Mouse (Mus musculus): ENCODE measurements around the gene Olfr486. TPM values are rescaled to one million over a fixed set of nuclear protein-coding genes. Genes with fewer than 3 reads are reported as not detected.
"Not testable (repeated sequence)": the region's sequence is repeated elsewhere in the genome, so short reads cannot be mapped to it uniquely, and the experiment has no call there.

Gene Olfr486
- not detected in 2 replicates for polyA plus RNA-seq (2014; fragmentation: Nextera tagmentation; extraction: Ambion mirVana)

DNA sequence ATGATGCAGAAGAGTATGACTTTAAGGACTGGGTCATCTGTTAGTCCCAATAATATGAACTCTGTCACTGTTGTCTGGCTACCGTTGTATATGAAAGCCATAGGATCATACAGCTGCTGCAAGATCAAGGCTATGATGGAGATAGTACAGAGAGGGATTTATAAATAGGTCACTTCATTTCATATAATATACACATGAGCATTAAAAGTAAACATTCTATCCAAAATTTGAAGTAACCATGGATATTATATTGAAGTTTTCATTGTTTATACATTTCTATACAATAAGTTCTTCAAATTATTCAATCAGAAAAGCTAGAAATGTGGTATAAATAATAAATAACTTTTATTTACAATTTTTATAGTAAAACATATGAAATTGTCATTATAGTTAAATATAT is at the start of gene Olfr486:
Gene Olfr486, minus strand, starts transcription at position 101 of the 400 bp plus-strand sequence.
- H3K27ac ChIP-seq (ENCODE audit: low read depth, low read length); H3K9ac ChIP-seq (ENCODE audit: low read length); H3K36me3 ChIP-seq (ENCODE audit: control insufficient read depth, insufficient read depth, low read length); H3K9me3 ChIP-seq (ENCODE audit: control insufficient read depth, low read length); H3K4me2 ChIP-seq (ENCODE audit: low read depth, low read length, severe bottlenecking); DNase-seq (ENCODE audit: low spot score); H3K4me1 ChIP-seq (replicated peaks; ENCODE audit: control insufficient read depth, insufficient read depth, low read length); H3K4me3 ChIP-seq (ENCODE audit: low read depth, low read length); H3K27me3 ChIP-seq (ENCODE audit: control insufficient read depth, insufficient read depth, low read length); ATAC-seq (replicated peaks; ENCODE audit: low FRiP score): not testable (repeated sequence)
- WGBS = 94% methylated on average over 1 of the region's 1 CpGs

GRCm38 (mm10) chr7:108214536-108214935 is 42.0 kb upstream of the Olfr486 start, which contains the start of gene Olfr487:
Gene Olfr487 (minus strand): TSS chr7:108214636.
- not testable (repeated sequence) for H3K27me3 ChIP-seq (ENCODE audit: control insufficient read depth, insufficient read depth, low read length); H3K36me3 ChIP-seq (ENCODE audit: control insufficient read depth, insufficient read depth, low read length); DNase-seq (ENCODE audit: low spot score); H3K4me3 ChIP-seq (ENCODE audit: low read depth, low read length); H3K9ac ChIP-seq (ENCODE audit: low read length); ATAC-seq (replicated peaks; ENCODE audit: low FRiP score); H3K4me1 ChIP-seq (replicated peaks; ENCODE audit: control insufficient read depth, insufficient read depth, low read length); H3K9me3 ChIP-seq (ENCODE audit: control insufficient read depth, low read length); H3K27ac ChIP-seq (ENCODE audit: low read depth, low read length); H3K4me2 ChIP-seq (ENCODE audit: low read depth, low read length, severe bottlenecking)

- DNase-seq (ENCODE audit: low spot score) (no peak), ATAC-seq (replicated peaks; ENCODE audit: low FRiP score) (no peak)
- H3K4me3 ChIP-seq (ENCODE audit: low read depth, low read length) = no peak overlapping the region
- H3K27me3 ChIP-seq (ENCODE audit: control insufficient read depth, insufficient read depth, low read length) = no peaks in the 10 kb centered on the region
- H3K9me3 ChIP-seq (ENCODE audit: control insufficient read depth, low read length) = no peaks in the 10 kb centered on the region
- no peak overlapping the region for H3K27ac ChIP-seq (ENCODE audit: low read depth, low read length)
- WGBS = 53% methylated on average over 6 of the region's 6 CpGs
- H3K4me2 ChIP-seq (ENCODE audit: low read depth, low read length, severe bottlenecking) = no peak overlapping the region
- H3K4me1 ChIP-seq (replicated peaks; ENCODE audit: control insufficient read depth, insufficient read depth, low read length) = no peaks in the 10 kb centered on the region
- H3K36me3 ChIP-seq (ENCODE audit: control insufficient read depth, insufficient read depth, low read length) = no peaks in the 10 kb centered on the region
- H3K9ac ChIP-seq (ENCODE audit: low read length) = no peak overlapping the region
These were observed 24.4 kb upstream of the Olfr486 start for GRCm38 (mm10) chr7:108196938-108197337.

DNA sequence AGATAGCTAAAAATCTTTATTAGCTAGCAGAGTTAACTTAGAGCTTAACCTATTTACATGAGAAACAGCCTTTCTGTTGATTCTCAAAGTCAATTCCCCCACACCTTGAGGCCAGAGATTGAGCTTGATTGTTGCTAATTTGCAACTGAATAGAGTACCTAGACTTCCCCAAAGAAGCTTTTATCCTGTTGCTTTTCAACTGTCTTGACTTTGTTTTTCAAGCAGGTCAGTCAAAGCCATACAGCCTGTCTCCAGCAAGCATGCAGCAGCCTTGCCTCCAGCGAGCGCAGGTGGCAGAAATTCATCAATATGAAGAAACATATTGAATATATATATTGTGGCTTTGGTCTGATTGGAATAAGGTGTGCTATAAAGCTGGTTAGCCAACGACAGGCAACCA is 23.8 kb upstream of the Olfr486 start:
- H3K27me3 ChIP-seq (ENCODE audit: control insufficient read depth, insufficient read depth, low read length); H3K4me3 ChIP-seq (ENCODE audit: low read depth, low read length); H3K27ac ChIP-seq (ENCODE audit: low read depth, low read length); H3K9ac ChIP-seq (ENCODE audit: low read length); H3K4me1 ChIP-seq (replicated peaks; ENCODE audit: control insufficient read depth, insufficient read depth, low read length); DNase-seq (ENCODE audit: low spot score); ATAC-seq (replicated peaks; ENCODE audit: low FRiP score); H3K4me2 ChIP-seq (ENCODE audit: low read depth, low read length, severe bottlenecking); H3K9me3 ChIP-seq (ENCODE audit: control insufficient read depth, low read length); H3K36me3 ChIP-seq (ENCODE audit: control insufficient read depth, insufficient read depth, low read length): not testable (repeated sequence)
- WGBS = 61% methylated on average over 3 of the region's 3 CpGs

DNA sequence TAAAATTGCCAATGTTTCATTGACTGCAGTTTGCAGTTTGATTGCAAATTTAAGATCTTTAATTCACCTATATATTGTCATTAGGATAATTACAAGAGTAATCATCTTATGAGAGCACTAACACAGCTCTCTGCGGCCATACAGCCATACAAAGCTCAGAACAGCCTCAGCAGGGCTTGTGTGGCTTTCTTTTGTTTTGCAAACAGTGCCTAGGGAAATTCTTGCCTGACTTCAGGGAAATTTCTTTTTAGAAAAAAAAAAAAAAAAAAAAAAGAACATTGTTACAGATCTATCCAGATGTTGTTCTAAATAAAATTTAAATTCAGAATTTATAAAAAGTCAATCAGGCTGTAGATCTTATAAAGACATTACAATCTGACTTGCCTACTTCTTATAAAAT is 20.2 kb upstream of the Olfr486 start:
- 36% methylated on average over 1 of the region's 1 CpGs for WGBS
- not testable (repeated sequence) for ATAC-seq (replicated peaks; ENCODE audit: low FRiP score); H3K4me1 ChIP-seq (replicated peaks; ENCODE audit: control insufficient read depth, insufficient read depth, low read length); H3K9ac ChIP-seq (ENCODE audit: low read length); H3K36me3 ChIP-seq (ENCODE audit: control insufficient read depth, insufficient read depth, low read length); H3K27me3 ChIP-seq (ENCODE audit: control insufficient read depth, insufficient read depth, low read length); DNase-seq (ENCODE audit: low spot score); H3K4me2 ChIP-seq (ENCODE audit: low read depth, low read length, severe bottlenecking); H3K27ac ChIP-seq (ENCODE audit: low read depth, low read length); H3K4me3 ChIP-seq (ENCODE audit: low read depth, low read length); H3K9me3 ChIP-seq (ENCODE audit: control insufficient read depth, low read length)

DNA sequence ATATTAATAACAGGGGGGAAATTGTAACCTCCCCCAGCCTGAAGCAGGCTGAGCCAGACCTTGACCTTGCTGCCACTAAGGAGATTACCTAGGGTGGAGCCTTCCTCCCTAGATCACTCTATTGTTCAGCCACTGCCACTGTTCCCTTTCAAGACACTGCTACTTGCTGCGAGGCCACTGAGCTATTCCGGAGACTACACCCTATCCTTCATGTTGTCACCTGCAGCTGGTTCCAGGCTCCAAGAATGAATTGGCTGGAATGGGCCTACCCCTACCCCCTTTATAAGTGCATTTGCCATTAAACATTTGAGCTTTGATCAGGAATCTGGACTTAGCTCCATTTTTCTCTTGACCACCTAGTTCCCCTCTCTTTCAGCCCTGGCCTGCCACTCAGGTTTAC is 18.7 kb upstream of the Olfr486 start:
- H3K4me3 ChIP-seq (ENCODE audit: low read depth, low read length); H3K27ac ChIP-seq (ENCODE audit: low read depth, low read length); H3K9ac ChIP-seq (ENCODE audit: low read length); H3K27me3 ChIP-seq (ENCODE audit: control insufficient read depth, insufficient read depth, low read length); DNase-seq (ENCODE audit: low spot score); H3K4me2 ChIP-seq (ENCODE audit: low read depth, low read length, severe bottlenecking); ATAC-seq (replicated peaks; ENCODE audit: low FRiP score); H3K36me3 ChIP-seq (ENCODE audit: control insufficient read depth, insufficient read depth, low read length); H3K4me1 ChIP-seq (replicated peaks; ENCODE audit: control insufficient read depth, insufficient read depth, low read length); H3K9me3 ChIP-seq (ENCODE audit: control insufficient read depth, low read length): not testable (repeated sequence)
- WGBS = 45% methylated on average over 2 of the region's 2 CpGs

GRCm38 (mm10) chr7:108185237-108185636 is 12.7 kb upstream of the Olfr486 start:
- not testable (repeated sequence) for H3K9me3 ChIP-seq (ENCODE audit: control insufficient read depth, low read length); H3K4me1 ChIP-seq (replicated peaks; ENCODE audit: control insufficient read depth, insufficient read depth, low read length); H3K4me2 ChIP-seq (ENCODE audit: low read depth, low read length, severe bottlenecking); H3K9ac ChIP-seq (ENCODE audit: low read length); ATAC-seq (replicated peaks; ENCODE audit: low FRiP score); H3K36me3 ChIP-seq (ENCODE audit: control insufficient read depth, insufficient read depth, low read length); H3K27me3 ChIP-seq (ENCODE audit: control insufficient read depth, insufficient read depth, low read length); DNase-seq (ENCODE audit: low spot score); H3K27ac ChIP-seq (ENCODE audit: low read depth, low read length); H3K4me3 ChIP-seq (ENCODE audit: low read depth, low read length)
- 87% methylated on average over 2 of the region's 2 CpGs for WGBS

DNA sequence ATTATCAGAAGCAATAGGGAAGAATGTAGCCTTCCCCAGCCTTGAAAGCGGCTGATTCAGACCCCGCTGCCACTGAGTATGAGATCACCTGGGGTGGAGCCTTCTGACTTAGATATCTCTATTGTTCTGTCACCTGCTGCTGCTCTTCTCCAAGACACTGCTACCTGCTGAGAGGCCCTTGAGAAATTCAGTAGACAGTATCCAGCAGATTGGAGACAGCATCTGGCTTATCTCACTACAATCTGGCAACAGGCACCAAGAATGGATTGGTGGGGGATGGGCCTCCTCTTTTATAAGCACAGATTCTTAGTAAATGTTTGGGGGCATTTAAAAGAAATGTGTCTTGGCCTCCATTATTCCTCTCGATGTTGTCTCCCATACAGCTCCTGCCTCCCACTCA is 11.9 kb upstream of the Olfr486 start:
- not testable (repeated sequence) for ATAC-seq (replicated peaks; ENCODE audit: low FRiP score)
- 71% methylated on average over 3 of the region's 3 CpGs for WGBS

DNA sequence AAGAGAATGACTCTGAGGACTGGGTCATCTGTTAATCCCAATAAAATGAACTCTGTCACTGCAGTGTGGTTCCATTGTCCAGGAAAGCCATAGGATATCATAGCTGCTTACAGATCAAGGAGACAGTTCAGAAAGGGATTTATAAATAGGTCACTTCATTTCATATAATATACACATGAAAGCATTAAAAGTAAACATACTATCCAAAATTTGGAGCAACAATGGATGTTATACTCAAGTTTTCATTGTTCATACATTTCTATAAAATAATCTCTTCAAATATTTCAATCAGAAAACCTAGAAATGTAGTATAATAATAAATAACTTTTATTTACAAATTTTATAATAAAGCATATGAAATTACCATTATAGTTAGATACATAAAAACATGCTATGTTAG is 12.8 kb downstream of the Olfr486 start, which contains the start of gene Olfr485:
Gene Olfr485, minus strand, starts transcription at position 101 of the 400 bp plus-strand sequence.
- Histone ChIP-seq H3K36me3 (ENCODE audit: control insufficient read depth, insufficient read depth, low read length) (no peaks in the 10 kb centered on the region), H3K4me2 (ENCODE audit: low read depth, low read length, severe bottlenecking) (no peak within 1 kb of the TSS), H3K9ac (ENCODE audit: low read length) (no peak within 1 kb of the TSS), H3K4me1 (replicated peaks; ENCODE audit: control insufficient read depth, insufficient read depth, low read length) (no peaks in the 10 kb centered on the region), H3K27me3 (ENCODE audit: control insufficient read depth, insufficient read depth, low read length) (no peaks in the 10 kb centered on the region), H3K27ac (ENCODE audit: low read depth, low read length) (no peak within 1 kb of the TSS), H3K4me3 (ENCODE audit: low read depth, low read length) (no peak within 1 kb of the TSS), H3K9me3 (ENCODE audit: control insufficient read depth, low read length) (no peaks in the 10 kb centered on the region)
- ATAC-seq (replicated peaks; ENCODE audit: low FRiP score) (no peak), DNase-seq (ENCODE audit: low spot score) (no peak)

More for the DNA sequence above, 11.9 kb upstream of the Olfr486 start:
- H3K36me3 ChIP-seq (ENCODE audit: control insufficient read depth, insufficient read depth, low read length); H3K4me3 ChIP-seq (ENCODE audit: low read depth, low read length); H3K9ac ChIP-seq (ENCODE audit: low read length); H3K9me3 ChIP-seq (ENCODE audit: control insufficient read depth, low read length); H3K4me1 ChIP-seq (replicated peaks; ENCODE audit: control insufficient read depth, insufficient read depth, low read length); H3K27ac ChIP-seq (ENCODE audit: low read depth, low read length); H3K4me2 ChIP-seq (ENCODE audit: low read depth, low read length, severe bottlenecking); DNase-seq (ENCODE audit: low spot score); H3K27me3 ChIP-seq (ENCODE audit: control insufficient read depth, insufficient read depth, low read length): not testable (repeated sequence)
